Mouse (Mus musculus) left cerebral cortex, postnatal 14 days (tissue): Measurements from ENCODE around the gene Lpp. TPM values are rescaled to one million over a fixed set of nuclear protein-coding genes. Genes with fewer than 3 reads are reported as not detected.
A peak's percentile ranks its signal among the peaks of the same experiment; 100 is the strongest.

Experiments used
- DNase-seq, 2 experiments: peaks; one replicate each; pipeline ENCODE4 v3.0.0; 2021 to 2022; ENCODE audit warnings: low spot score in 2 of 2, mixed read lengths in 1 of 2
- intact Hi-C: fragments of 180-260 bp; cut with DNase I; formaldehyde crosslinking; loops from one replicate; pipeline ENCODE4 v1.15.1; 2025
- total RNA-seq, 2 experiments: library from RNA; stranded (reverse); gene quantifications; 2 replicates each; pipeline ENCODE4 v1.2.3; 2021

Gene Lpp
- total RNA-seq, 2 experiments from 2014 or later = 6.8 to 8.3 TPM

DNA sequence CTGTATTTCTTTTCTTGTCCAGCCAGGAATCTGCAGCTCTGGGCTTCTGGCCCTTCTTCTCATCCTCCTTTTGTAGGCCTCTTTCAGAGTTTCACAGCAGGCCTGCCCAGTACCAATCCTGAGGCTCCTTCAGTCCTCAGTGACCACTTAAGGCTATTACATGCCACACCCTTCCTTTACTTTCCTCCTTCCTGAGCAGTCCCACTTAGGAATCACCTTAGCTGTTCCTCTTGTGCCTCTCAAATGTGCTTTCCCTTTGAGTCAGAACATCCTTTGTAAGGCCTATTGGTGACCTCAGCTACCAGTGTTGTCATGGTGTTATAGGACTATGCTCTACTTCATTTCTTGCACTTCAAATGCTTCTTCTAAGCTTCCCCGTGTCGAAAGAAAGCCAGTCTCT lies 342.4 kb downstream of the Lpp start:
- intact Hi-C loops = no loop called here
- no peak for DNase-seq

DNA sequence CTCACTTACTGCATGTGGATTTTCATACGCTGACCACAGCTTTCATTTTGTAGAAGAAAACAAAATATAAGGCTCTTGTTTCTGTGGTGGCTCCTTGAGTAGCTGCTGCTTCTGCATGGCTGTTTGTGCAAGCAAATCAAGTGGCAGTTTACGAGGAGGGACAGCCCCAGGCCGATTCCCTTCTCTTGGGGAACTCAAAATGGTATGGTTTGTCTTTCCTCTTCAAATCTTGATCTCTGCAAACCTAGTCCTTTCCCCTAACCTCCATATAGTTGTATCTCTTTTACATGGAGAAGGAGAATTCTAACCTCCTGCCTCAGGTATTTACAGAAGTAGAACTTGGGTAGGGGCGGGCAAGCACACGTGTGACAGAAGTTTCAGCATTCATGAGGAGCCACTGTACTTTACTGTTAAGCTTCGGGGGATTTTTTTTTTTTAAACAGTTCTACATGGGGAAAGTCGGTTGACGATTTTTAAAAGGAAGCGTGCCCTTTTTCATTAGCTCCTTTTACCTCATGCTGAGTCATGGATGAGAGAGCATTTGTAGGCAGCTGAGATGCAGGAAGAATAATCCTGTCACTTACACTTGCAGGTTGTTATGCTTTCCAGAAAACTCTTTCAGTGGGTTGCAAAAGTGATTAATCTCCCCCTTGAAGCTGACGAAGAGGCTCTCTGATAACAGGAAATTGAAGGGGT lies 344.2 kb downstream of the Lpp start:
- intact Hi-C loops = no loop called here
- no peak for DNase-seq

DNA sequence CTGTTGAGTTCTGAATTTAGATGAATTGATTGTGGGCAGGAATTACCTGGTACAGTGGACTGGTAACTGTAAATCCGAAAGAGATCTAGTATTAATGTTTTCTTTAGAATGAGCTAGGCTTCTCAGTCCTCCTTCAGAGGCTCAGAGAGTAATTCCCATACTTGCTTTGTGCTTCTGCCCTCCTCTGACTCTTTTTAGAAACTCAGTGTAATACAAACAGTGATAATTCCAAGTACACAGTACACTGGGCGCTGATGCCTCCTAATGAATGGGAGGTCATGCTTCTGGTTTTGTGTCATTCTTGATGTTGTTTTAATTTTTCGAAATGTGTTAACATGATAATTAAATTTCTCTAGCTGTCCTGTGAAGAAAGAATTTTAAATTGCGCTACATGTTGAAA lies 347.4 kb downstream of the Lpp start:
- DNase-seq = no peak
- intact Hi-C loops = no loop called here

DNA sequence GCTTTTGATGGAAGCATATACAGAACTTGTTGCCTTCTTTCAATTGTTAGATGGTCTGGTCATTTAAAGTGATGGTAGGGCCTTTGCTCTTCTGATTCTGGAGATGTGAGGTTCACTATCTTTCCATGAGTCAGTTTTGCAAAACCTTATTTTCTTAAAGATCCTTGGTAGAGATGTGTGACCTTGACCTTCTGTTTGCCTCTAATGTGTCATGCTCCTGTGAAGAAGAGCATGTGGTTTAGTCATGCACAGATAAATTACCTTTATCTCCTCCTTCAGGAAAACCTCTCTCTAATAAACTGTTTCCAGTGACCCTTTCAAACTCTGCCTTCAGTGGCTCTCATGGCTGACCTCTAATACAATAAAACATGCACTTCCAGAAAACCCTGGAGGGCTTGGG lies 356.5 kb downstream of the Lpp start:
- intact Hi-C loops = no loop called here

DNA sequence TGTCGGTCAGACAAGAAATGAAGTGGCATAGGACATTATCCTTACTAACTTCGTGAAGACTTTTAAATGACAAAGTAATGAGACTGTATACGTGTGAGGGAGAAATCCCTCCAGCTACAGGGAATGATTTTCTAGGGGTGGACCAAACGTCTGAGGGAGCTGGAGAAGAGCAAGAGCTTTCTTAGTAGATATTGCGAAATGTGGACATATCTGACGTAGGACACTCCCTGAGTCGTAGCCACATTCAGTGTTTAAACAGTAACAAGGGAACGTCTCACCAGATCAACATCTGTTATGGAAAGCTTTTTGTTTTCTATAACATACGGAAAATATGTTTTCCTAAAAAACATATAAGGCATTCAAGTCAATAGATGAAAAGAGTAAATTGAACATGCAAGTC lies 362.8 kb downstream of the Lpp start:
- intact Hi-C loops = no loop called here
- no peak for DNase-seq

More for the DNA sequence above, 356.5 kb downstream of the Lpp start:
- DNase-seq = no peak

DNA sequence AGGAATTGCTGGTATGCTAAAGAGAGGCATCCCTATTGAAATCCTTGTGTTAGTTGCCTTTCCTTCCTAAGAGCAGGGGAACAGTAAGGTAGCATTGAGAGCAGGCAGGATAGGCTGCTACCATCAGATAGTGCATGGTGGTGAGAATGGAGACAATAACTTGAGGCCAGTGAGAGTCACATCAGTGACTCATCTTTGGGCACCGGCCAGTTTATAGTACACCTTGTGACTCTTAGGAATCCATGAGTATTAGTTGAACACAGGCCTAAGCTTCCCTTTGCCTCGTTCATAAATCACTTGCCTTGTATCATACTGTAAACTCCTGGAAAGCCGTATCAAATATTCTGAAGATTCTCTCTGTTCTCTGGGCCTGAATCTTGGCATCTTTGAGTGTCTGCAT lies 372.7 kb downstream of the Lpp start:
- no peak for DNase-seq
- intact Hi-C loops = no loop called here

DNA sequence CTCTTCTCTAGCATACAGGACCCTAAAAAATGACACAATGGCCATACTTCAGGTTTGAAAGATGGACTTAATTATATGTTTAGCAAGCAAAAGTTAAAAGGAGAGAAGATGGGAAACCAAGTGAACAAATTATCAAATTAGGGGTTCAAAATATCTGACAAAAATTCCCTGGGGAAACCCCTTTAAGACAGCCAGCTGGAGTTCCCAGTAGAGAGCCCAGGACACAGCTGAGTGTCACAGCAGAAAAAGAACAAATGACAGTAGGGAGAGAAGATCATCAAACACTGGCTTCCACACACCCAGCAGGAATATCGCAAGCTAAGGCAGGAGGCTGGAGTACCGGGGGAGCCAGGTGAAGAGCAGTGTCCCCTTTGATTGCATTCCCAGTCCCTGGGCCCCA lies 373.3 kb downstream of the Lpp start:
- intact Hi-C loops = no loop called here
- DNase-seq = no peak

DNA sequence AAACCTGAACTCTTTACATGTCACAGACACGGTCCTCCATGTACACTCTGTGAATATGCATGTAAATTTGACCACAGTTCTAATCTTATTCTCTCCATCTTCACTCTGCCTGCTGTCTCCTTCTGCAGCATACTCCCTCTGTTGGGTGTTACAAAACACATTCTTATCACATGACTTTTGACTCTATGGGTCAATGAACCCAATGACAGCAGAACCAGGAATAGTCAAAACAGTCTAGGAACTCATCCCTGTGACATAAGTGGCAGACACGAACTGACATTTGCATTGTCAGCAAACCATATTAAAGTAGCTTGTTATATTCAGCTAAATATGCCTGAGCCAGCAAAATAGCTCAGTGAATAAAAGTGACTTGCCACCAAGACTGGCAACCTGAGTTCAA lies 383.7 kb downstream of the Lpp start:
- intact Hi-C loops = no loop called here
- no peak for DNase-seq

DNA sequence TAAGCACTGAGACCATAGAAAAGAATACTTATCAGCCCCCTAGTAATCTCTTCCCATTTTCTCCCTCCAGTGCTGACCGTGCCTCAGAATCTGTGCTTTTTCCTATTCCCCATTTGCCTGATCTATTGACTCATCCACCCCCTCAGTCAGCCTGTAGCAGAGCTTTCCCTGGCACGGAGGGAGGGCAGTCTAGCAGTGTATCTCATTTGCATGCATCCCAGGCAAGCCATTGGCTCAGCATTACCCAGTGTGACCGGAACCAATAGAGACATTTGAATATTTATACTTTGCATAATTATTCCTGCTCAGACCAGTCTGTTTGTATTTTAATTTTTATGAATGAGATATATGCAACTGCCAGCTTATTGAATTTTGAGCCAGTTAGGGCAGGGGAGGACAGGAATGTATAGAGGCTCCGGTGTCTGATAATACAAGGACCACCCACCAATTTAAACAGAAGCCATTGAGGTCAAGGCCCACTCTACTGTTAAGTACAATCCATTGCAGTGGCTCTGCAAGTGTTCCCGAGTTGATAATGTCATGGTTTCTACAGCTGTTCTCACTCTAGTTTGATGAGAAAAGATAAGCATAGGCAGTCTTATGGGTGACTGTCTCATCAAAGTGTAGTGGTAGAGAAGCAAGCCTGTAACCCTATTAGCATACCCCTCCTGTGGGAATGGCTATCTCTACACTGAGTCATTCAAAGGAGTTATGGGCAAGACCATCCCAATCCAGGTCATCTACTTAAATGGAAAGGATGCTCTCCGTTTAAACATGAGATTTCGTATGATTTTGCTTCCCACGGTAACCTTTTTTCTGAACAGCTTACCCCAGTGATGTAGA lies 385.3 kb downstream of the Lpp start:
- intact Hi-C loops = no loop called here
- DNase-seq = peak in 1 of 2 experiments; percentile 7

DNA sequence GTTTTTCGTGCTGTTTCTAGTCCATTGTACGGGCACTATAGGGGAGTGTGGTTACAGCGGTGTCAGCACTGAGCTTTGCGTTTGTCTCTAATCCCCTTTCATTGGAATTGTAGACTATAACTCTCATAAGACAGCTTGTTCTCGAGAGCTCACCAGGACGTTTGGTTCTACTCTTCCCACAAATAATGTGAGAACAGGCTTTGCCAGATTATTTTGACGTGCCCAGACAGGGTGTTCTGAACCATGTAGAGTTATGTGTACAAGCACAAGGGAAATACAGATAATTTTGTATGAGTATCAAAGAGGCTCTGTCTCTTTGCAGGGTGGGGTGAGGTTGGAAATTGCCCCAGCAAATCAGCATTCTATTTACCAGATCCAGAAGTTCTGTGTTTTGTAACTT lies 387.2 kb downstream of the Lpp start:
- intact Hi-C loops = no loop called here
- DNase-seq = no peak

DNA sequence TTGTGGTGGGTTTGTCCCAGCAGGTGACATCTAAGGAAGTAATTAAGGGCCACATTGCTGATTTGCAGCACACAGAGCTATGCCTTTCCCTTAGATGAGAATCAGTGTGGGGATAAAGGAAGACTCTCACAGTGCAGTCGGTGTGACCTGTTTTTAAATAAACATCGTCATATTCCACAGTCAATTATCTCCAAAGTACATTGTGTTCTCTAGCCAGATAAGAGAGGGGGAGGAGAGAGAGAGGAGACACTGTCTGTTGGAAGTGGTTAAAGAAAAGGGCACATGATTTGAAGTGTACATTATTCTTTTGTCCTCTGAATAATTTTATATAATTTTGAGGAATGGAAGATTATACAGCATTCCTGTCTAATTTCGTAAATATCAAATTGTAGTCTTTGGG lies 388.6 kb downstream of the Lpp start:
- no peak for DNase-seq
- intact Hi-C loops = no loop called here

DNA sequence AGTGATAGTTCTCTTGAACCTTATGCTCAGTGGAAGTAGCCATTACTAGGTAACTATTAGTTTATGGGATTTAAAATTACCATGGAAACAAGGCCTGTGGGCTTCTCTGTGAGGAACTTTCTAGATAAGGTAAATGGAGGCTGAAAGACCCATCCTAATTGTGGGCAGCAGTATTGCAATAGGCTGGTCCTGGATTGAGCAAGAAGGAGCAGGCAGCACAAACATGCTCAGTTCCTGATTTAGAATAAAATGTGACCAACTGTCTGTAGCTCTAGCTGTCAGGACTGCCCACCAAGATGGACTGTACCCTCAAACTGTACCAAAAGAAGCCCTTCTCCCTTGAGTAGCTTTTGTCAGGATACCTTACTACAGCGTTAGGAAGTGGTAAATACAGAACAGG lies 392.3 kb downstream of the Lpp start:
- intact Hi-C loops = no loop called here

DNA sequence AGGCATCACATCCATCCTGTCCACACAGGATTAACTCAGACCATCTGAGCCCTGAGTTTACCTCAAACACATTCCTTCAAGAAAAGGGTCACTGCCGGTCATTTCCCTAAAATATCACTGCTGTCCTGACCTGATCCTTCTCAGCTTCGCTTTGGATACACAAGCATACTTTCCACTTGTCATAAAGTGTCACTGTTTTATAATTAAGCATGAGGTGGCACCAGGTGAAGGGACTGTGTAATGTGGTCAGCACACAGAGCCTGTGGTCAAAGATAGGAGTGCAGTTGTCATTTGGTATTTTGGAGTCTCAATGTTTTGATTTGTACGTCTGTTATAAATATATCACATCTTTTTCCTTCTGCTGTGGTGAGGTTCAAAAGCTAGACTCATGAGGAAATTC lies 395.7 kb downstream of the Lpp start:
- DNase-seq = no peak
- intact Hi-C loops = no loop called here

More for the DNA sequence above, 392.3 kb downstream of the Lpp start:
- no peak for DNase-seq

DNA sequence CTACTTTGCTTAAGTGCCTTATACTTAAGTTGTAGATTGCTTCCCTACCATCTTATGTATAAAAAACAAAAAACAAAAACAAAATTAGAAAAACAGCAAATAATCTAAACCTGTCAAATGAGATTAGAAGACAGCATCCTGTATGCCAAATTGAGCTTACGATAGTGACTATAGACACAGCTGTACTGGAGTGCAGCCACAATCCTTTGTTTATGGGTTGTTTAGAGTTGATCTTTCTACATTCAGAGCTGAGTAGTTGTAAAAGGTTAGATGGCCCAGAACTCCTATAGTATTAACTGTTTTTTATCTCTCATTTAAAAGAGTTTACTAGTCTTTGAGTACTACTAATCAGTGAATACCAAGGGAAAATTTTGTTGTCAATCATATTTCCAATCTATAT lies 398.1 kb downstream of the Lpp start:
- DNase-seq = no peak
- intact Hi-C loops = no loop called here

DNA sequence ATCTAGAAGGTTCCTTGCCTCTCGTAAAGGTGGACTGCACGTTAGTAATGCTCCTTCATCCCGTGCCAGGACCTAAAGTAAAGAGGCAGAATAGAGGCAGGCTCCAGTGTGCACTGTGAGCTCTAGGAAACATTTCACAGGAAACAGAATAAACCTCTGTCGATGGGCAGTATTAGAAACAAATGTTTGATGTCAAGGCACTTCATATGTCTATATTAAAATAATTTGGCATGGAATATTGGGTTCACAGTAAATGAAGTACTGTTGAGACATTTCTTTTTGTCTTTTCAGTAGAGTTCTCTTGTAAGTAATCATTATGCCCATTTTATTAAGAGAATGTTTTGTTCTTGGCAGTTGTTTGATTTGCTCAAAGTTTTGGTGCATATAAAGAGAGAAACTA lies 398.7 kb downstream of the Lpp start:
- DNase-seq = no peak
- intact Hi-C loops = no loop called here

DNA sequence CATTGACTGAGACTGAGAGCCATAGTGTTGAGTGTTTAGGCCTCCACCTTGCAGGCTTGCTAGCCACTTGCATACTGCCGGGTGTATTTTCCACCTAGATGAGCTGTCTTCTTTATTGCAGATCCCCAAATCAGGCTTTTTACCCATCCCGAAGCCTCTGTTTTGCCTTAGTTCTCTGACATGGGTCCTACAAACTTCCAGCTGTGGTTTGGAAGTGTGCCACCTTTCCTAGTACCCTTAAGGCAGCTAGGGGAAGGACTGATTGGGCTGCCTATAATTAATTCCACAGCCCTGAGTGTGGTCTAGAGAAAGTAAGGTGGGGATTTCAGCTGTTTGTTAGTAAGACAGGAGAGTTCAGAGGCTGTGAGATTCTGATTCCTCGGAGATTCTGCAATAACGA lies 399.5 kb downstream of the Lpp start:
- no peak for DNase-seq

DNA sequence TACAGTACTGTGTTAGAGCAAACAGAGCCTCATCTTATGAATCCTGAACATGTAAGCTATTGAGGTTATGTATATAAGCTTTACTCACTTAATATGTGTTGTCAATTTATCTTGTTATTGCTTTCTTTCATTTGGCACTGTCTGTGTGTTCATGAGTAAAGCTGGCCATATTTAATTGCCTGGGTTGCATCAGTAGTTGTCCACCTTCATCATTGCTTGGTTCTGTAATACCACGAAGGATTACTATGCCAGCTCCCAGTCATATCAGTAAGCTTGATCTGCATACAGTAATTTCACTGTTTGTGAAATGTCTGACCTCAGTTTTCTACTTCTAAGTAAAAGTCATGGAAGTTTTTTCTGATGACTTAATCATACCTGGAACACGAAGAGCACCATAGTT lies 401.4 kb downstream of the Lpp start:
- intact Hi-C loops = no loop called here
- DNase-seq = no peak

More for the DNA sequence above, 399.5 kb downstream of the Lpp start:
- intact Hi-C loops = no loop called here

DNA sequence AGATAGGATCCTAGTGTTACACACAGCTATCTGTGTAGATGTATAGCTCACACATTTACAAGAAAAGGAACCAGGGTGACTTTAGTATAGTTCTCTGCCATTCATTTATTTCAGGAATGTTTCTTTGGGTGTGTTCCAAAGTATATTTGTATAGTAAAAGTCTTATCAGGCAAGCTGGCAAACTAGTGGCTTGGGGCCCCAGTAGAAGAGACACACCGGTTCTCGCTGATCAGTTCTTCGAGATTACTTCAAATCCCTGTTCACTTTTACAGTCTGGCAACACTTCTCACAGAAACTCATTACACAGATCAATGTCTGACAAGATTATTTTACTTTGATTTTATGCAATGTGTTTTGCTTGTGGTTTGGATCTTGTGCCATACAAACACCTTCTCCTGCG lies 408.0 kb downstream of the Lpp start:
- no peak for DNase-seq
- intact Hi-C loops = no loop called here

DNA sequence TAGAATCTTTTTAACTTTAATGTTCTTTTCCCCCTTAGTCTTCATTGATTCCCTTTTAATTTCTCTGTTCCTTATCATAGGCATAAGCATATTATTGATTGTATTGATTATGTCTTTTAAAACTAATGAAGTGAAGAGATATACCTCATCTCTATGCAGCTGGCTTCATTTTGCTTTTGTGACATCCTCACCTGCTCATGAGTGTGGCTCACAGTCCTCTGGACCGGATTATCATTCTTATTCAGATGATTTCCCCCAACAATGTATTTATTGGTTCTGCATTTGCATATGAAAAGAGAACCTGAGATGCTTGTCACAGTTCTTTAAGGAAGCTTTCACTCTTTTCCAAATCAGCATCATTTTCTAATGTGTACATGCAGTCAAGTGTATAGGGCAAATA lies 408.5 kb downstream of the Lpp start:
- intact Hi-C loops = no loop called here

DNA sequence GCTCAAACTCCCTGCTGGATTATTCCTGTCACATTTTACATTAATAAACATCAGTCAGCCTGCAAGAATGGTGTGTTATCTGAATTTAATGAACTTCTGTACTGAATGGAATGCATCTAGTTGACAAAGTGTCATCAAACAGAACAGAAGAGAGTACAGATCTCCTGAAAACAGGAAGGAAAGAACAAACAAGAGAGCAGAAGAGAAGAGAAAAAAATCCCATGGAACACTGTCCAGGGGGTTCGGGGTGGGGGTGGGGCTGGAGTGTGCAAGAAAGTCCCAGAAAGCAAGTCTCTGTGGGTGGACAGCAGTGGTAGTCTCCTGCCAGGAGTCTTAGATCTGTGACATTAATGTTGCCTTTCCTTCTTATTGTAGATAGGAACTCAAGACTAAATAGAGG lies 412.8 kb downstream of the Lpp start:
- no peak for DNase-seq
- intact Hi-C loops = no loop called here

More for the DNA sequence above, 408.5 kb downstream of the Lpp start:
- DNase-seq = no peak

DNA sequence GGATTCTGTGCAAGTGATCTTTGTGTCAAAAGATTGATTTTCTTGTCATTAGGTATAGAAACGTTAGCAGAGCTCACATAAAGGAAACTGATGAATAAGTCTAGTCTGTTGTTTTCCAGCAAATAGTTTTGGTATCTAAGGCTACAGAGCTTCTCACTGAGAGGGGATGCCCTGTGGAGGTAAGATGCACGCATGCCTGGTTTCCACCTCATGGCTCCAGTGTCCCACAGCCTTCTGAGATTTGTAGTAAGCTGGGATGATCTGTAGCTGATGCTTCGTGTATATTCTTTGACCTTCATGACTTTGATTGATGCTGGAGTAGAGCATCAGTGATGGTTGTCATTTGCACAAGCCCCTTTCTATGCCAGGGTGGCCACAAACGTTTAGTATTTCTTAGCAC lies 414.3 kb downstream of the Lpp start:
- DNase-seq = no peak
- intact Hi-C loops = no loop called here
